Mouse (Mus musculus): Measurements from ENCODE around the gene Trim17. TPM values are rescaled to one million over a fixed set of nuclear protein-coding genes. Genes with fewer than 3 reads are reported as not detected.
A peak's percentile ranks its signal among the peaks of the same experiment; 100 is the strongest.

Gene Trim17
- 0.06 and 0.18 TPM in 2 replicates for polyA plus RNA-seq (2015; fragmentation: Nextera tagmentation; extraction: Ambion mirVana)

- H3K4me1 ChIP-seq (replicated peaks): peaks cover 58% of the 10 kb centered on the region
- H3K4me2 ChIP-seq: peak within 1 kb of the TSS; percentile 95
- H3K9me3 ChIP-seq (replicated peaks): no peaks in the 10 kb centered on the region
- WGBS (ENCODE audit: insufficient replicate concordance): under 1% methylated on average over 49 of the region's 49 CpGs
- H3K27me3 ChIP-seq: peaks cover 24% of the 10 kb centered on the region
- ATAC-seq (ENCODE audit: low read depth) (peak; percentile 85), DNase-seq (peak; percentile 88)
- H3K4me3 ChIP-seq (replicated peaks): peak within 1 kb of the TSS; percentile 93
- peak within 1 kb of the TSS; percentile 100 for H3K27ac ChIP-seq
- H3K9ac ChIP-seq: peak within 1 kb of the TSS; percentile 99
- peaks cover 23% of the 10 kb centered on the region for H3K36me3 ChIP-seq
Observed at GRCm38 (mm10) chr11:58954420-58955142, at the start of gene Trim17, which contains the start of gene Hist3h2a. Gene Trim17 (plus strand): TSS chr11:58954685. Gene Hist3h2a (plus strand): TSS chr11:58954685.

- peaks cover 43% of the 10 kb centered on the region for H3K4me1 ChIP-seq (replicated peaks)
- WGBS (ENCODE audit: insufficient replicate concordance): 51% methylated on average over 6 of the region's 6 CpGs
- peak overlapping the region; percentile 81 for H3K4me2 ChIP-seq
- peak overlapping the region; percentile 91 for H3K4me3 ChIP-seq (replicated peaks)
- ATAC-seq (ENCODE audit: low read depth) (no peak), DNase-seq (peak; percentile 53)
- no peak overlapping the region for H3K9ac ChIP-seq
- H3K27ac ChIP-seq: peak overlapping the region; percentile 96
- peaks cover 26% of the 10 kb centered on the region for H3K36me3 ChIP-seq
- no peaks in the 10 kb centered on the region for H3K9me3 ChIP-seq (replicated peaks)
- H3K27me3 ChIP-seq: no peaks in the 10 kb centered on the region
Observed at GRCm38 (mm10) chr11:58904838-58905237, 49.6 kb upstream of the Trim17 start.

- no peaks in the 10 kb centered on the region for H3K9me3 ChIP-seq (replicated peaks)
- peak overlapping the region; percentile 99 for H3K27ac ChIP-seq
- H3K9ac ChIP-seq: peak overlapping the region; percentile 74
- ATAC-seq (ENCODE audit: low read depth): peak; percentile 70
- peak; percentile 56 for DNase-seq
- H3K4me1 ChIP-seq (replicated peaks): peaks cover 76% of the 10 kb centered on the region
- peak overlapping the region; percentile 84 for H3K4me2 ChIP-seq
- 9% methylated on average over 1 of the region's 1 CpGs for WGBS (ENCODE audit: insufficient replicate concordance)
- H3K36me3 ChIP-seq: no peaks in the 10 kb centered on the region
- no peaks in the 10 kb centered on the region for H3K27me3 ChIP-seq
- H3K4me3 ChIP-seq (replicated peaks): peak overlapping the region; percentile 47
Observed at GRCm38 (mm10) chr11:58913776-58914175, 40.7 kb upstream of the Trim17 start.

GRCm38 (mm10) chr11:58914461-58915028 is 39.9 kb upstream of the Trim17 start:
- DNase-seq (peak; percentile 44), ATAC-seq (ENCODE audit: low read depth) (peak; percentile 30)
- peak overlapping the region; percentile 84 for H3K4me2 ChIP-seq
- H3K9me3 ChIP-seq (replicated peaks): no peaks in the 10 kb centered on the region
- no peaks in the 10 kb centered on the region for H3K36me3 ChIP-seq
- H3K9ac ChIP-seq: peak overlapping the region; percentile 74
- H3K27me3 ChIP-seq: no peaks in the 10 kb centered on the region
- peak overlapping the region; percentile 47 for H3K4me3 ChIP-seq (replicated peaks)
- peaks cover 84% of the 10 kb centered on the region for H3K4me1 ChIP-seq (replicated peaks)
- H3K27ac ChIP-seq: peak overlapping the region; percentile 99
- WGBS (ENCODE audit: insufficient replicate concordance): 4% methylated on average over 17 of the region's 17 CpGs

- peak overlapping the region; percentile 86 for H3K9ac ChIP-seq
- peak overlapping the region; percentile 99 for H3K27ac ChIP-seq
- 34% methylated on average over 14 of the region's 14 CpGs for whole genome bisulfite sequencing (ENCODE audit: insufficient replicate concordance)
- peak overlapping the region; percentile 72 for H3K4me3 ChIP-seq (replicated peaks)
- H3K4me2 ChIP-seq: peak overlapping the region; percentile 83
- H3K36me3 ChIP-seq: peaks cover 20% of the 10 kb centered on the region
- ATAC-seq (ENCODE audit: low read depth) (peak; percentile 52), DNase-seq (peak; percentile 80)
- H3K27me3 ChIP-seq: no peaks in the 10 kb centered on the region
- peaks cover 93% of the 10 kb centered on the region for H3K4me1 ChIP-seq (replicated peaks)
- H3K9me3 ChIP-seq (replicated peaks): no peaks in the 10 kb centered on the region
Observed at GRCm38 (mm10) chr11:58916879-58917744, 37.4 kb upstream of the Trim17 start.

GRCm38 (mm10) chr11:58917745-58918366 is 36.6 kb upstream of the Trim17 start, which contains the start of gene Btnl10:
Gene Btnl10 (plus strand): TSS chr11:58917908.
- peaks cover 86% of the 10 kb centered on the region for H3K4me1 ChIP-seq (replicated peaks)

GRCm38 (mm10) chr11:58918759-58919158 is 35.7 kb upstream of the Trim17 start:
- Histone ChIP-seq H3K4me1 (replicated peaks) (peaks cover 77% of the 10 kb centered on the region), H3K27ac (peak overlapping the region; percentile 99), H3K27me3 (no peaks in the 10 kb centered on the region; the same call in 1 of the 2 replicates), H3K9me3 (replicated peaks) (no peaks in the 10 kb centered on the region), H3K4me3 (replicated peaks) (peak overlapping the region; percentile 72), H3K9ac (peak overlapping the region; percentile 86), H3K4me2 (peak overlapping the region; percentile 83), H3K36me3 (peaks cover 37% of the 10 kb centered on the region)
- DNase-seq (no peak), ATAC-seq (ENCODE audit: low read depth) (peak; percentile 22; the same call in 1 of the 2 replicates)
- 40% methylated on average over 5 of the region's 5 CpGs for WGBS (ENCODE audit: insufficient replicate concordance)

More at GRCm38 (mm10) chr11:58917745-58918366, 36.6 kb upstream of the Trim17 start, which contains the start of gene Btnl10:
- ATAC-seq (ENCODE audit: low read depth) (peak; percentile 85), DNase-seq (peak; percentile 71)
- Histone ChIP-seq H3K4me3 (replicated peaks) (peak within 1 kb of the TSS; percentile 72), H3K36me3 (peaks cover 28% of the 10 kb centered on the region), H3K4me2 (peak within 1 kb of the TSS; percentile 83), H3K9me3 (replicated peaks) (no peaks in the 10 kb centered on the region), H3K27ac (peak within 1 kb of the TSS; percentile 99), H3K27me3 (no peaks in the 10 kb centered on the region; the same call in 1 of the 2 replicates), H3K9ac (peak within 1 kb of the TSS; percentile 86)
- 35% methylated on average over 12 of the region's 12 CpGs for WGBS (ENCODE audit: insufficient replicate concordance)

- peaks cover 52% of the 10 kb centered on the region for H3K4me1 ChIP-seq (replicated peaks)
- H3K27me3 ChIP-seq: no peaks in the 10 kb centered on the region; the same call in 1 of the 2 replicates
- WGBS (ENCODE audit: insufficient replicate concordance): 84% methylated on average over 9 of the region's 9 CpGs
- DNase-seq (no peak), ATAC-seq (ENCODE audit: low read depth) (no peak)
- H3K4me2 ChIP-seq: no peak overlapping the region
- no peak overlapping the region for H3K9ac ChIP-seq
- no peak overlapping the region for H3K27ac ChIP-seq
- H3K4me3 ChIP-seq (replicated peaks): no peak overlapping the region
- no peaks in the 10 kb centered on the region for H3K9me3 ChIP-seq (replicated peaks)
- H3K36me3 ChIP-seq: peaks cover 41% of the 10 kb centered on the region
Observed at GRCm38 (mm10) chr11:58922420-58922819, 32.1 kb upstream of the Trim17 start.

GRCm38 (mm10) chr11:58926651-58927050 is 27.8 kb upstream of the Trim17 start:
- Histone ChIP-seq H3K36me3 (peaks cover 35% of the 10 kb centered on the region), H3K4me3 (replicated peaks) (no peak overlapping the region), H3K4me2 (no peak overlapping the region), H3K4me1 (replicated peaks) (peaks cover 54% of the 10 kb centered on the region), H3K27ac (no peak overlapping the region), H3K9me3 (replicated peaks) (no peaks in the 10 kb centered on the region), H3K9ac (0 out of 2 replicates have a peak overlapping the region, but pooled peaks have one; percentile 75), H3K27me3 (no peaks in the 10 kb centered on the region; the same call in 1 of the 2 replicates)
- no peak for DNase-seq
- WGBS (ENCODE audit: insufficient replicate concordance): 70% methylated on average over 2 of the region's 3 CpGs
- ATAC-seq (ENCODE audit: low read depth): no peak

- DNase-seq: no peak
- Histone ChIP-seq H3K36me3 (peaks cover 35% of the 10 kb centered on the region), H3K4me1 (replicated peaks) (peaks cover 58% of the 10 kb centered on the region), H3K4me2 (peak overlapping the region; percentile 74; the same call in 1 of the 2 replicates), H3K27ac (no peak overlapping the region), H3K4me3 (replicated peaks) (no peak overlapping the region), H3K9ac (peak overlapping the region; percentile 75; the same call in 1 of the 2 replicates), H3K9me3 (replicated peaks) (no peaks in the 10 kb centered on the region), H3K27me3 (no peaks in the 10 kb centered on the region; the same call in 1 of the 2 replicates)
- ATAC-seq (ENCODE audit: low read depth): no peak
- 58% methylated on average over 2 of the region's 2 CpGs for WGBS (ENCODE audit: insufficient replicate concordance)
Observed at GRCm38 (mm10) chr11:58927053-58927452, 27.4 kb upstream of the Trim17 start.
